Mouse (Mus musculus) ovary, postnatal 14 days (tissue): ENCODE measurements around the gene Ucp3.
A peak's percentile ranks its signal among the peaks of the same experiment; 100 is the strongest.

ENCODE experiments used
- DNase-seq: peaks from one replicate; pipeline ENCODE4 v3.0.0; 2022; ENCODE audit warnings: low spot score

Gene Ucp3

DNA sequence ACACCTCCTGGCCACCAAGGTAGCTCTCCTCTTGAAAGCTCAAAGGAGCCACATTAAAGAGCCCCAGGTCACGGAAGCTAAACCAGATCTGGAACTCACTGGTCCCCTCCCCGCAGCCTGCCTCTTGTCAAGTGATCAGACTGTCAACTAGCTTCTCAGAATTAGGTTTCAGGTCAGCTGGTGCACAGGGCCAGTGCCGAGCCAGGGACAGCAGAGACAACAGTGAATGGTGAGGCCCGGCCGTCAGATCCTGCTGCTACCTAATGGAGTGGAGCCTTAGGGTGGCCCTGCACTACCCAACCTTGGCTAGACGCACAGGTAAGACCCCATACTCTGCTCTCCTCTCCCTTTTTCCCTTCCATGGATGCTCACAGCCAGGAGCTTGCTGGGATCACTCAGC, at the start of gene Ucp3:
Gene Ucp3 (plus strand): TSS at position 214 of the 400 bp plus-strand sequence.
- no peak for DNase-seq

- DNase-seq = no peak
Measured at GRCm38 (mm10) chr7:100425795-100426194, 47.0 kb upstream of the Ucp3 start.

DNA sequence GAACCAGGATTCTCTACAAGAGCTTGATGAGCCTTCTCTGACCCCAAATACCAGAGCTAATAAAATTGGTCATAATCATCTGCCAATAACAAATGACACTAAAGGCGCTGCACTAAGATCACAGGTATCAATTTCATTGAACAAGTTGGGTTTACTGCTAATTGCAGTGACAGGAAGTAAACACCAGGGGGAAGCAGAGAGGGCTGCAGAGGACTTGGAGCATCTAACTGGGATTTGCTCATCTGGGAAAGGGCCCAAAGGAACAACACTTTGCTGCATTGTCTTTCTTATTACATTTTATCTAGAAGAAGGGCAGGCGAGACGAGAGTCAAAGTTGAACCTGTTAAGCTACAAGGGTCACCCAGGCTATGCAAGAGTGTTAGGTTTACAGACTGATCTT, 43.7 kb upstream of the Ucp3 start:
- DNase-seq = peak; percentile 46

DNA sequence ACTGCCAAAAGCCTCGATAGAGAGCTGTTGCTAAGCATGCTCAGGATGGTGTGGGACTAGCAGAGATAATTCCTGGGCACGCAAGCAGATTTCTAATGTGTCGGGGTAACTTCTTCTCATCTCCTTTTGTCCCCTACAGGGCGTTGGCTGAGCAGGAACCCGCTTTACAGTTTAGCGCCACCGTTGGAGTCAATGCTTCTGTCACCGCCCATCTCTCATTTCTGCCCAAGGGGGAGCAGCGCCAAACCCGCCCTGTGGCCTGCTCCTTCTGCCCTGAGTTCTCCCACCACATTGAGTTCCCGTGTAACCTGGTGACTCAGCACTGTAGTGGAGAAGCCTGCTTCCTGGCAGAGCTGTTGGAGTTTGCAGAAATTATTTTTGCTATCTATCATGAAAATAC, 42.9 kb upstream of the Ucp3 start:
- no peak for DNase-seq

DNA sequence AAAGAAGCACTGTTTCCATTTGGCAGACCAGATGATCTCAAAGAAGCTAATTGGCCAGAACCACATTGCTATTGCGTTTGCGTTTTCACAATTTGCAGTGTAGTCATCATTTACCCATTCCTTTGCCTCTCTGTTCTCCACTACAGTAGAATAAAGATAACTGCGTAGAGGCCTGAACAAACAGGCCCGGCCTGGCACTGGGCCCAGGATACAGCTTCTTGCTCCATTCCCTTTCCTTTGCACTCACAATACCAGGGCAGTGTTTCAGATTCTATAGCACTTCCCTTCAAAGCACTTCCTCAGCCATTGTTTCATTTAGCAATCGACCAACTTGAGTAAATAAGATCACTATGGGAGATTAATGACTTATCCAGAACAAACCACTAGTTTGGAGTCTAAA, 41.7 kb upstream of the Ucp3 start:
- no peak for DNase-seq

GRCm38 (mm10) chr7:100433295-100433694, 39.5 kb upstream of the Ucp3 start:
- no peak for DNase-seq

DNA sequence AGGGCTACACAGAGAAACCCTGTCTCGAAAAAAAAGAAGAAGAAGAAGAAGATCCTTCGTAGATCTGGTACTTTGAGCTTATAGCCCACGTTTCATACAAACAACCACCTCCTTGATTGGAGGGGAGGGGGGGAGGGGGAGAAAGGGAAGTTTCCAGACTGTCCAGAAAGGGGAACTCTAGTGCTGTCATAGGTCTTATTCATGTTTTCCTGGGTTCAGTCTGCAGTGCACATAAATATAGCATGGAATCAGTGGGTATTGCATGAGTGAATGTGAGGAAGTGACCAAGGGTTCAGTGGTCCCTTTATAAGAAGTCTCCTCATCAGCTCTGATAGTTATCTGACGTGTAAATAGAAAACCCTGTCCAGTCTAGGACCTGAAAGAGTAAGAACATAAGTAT, 29.1 kb upstream of the Ucp3 start:
- DNase-seq = no peak

GRCm38 (mm10) chr7:100446271-100446670, 26.5 kb upstream of the Ucp3 start:
- no peak for DNase-seq

DNA sequence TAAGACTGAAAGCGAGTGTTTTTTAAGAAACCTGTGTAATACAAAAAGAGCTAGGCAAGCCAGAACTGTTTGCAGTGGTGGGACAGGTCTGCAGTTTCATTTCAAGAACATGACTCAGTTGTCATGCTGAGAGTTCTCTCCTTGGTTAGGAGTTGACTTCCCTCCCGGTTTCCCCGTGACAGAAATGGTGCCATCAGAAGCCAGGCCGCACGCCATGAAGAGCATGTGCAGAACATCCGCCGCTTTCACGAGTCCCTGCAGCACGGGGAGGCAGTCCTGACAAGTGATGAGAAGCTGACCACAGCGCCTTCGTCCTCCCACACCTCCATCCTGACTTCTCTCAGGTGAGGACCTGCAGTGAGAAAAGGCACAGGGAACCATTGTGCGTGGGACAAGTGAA, 24.3 kb upstream of the Ucp3 start:
- no peak for DNase-seq

GRCm38 (mm10) chr7:100448985-100449384, 23.8 kb upstream of the Ucp3 start:
- no peak for DNase-seq

GRCm38 (mm10) chr7:100458153-100458552, 14.6 kb upstream of the Ucp3 start:
- DNase-seq = no peak

GRCm38 (mm10) chr7:100459862-100460261, 12.9 kb upstream of the Ucp3 start:
- no peak for DNase-seq

- no peak for DNase-seq
Measured at GRCm38 (mm10) chr7:100461621-100462151, 11.1 kb upstream of the Ucp3 start.

DNA sequence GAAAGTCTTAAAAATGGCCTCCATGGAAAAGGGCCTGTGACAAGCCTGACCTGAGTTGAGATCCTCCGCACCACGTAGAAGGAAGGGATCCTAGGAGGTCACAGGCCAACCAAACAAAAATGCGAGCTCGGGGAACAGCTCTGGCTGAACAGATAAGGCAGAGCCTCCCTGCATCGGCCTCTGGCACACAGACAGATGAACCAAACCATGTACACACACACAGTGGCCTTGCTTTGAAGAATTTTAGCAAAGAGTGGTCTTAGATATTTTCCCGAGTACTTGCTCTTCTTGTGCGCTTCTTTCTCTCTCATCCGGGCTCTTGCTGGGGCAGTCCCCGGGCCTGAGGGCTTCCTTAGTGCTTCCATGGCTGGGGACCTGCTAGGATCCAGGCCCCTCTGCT, 9.6 kb upstream of the Ucp3 start:
- no peak for DNase-seq

DNA sequence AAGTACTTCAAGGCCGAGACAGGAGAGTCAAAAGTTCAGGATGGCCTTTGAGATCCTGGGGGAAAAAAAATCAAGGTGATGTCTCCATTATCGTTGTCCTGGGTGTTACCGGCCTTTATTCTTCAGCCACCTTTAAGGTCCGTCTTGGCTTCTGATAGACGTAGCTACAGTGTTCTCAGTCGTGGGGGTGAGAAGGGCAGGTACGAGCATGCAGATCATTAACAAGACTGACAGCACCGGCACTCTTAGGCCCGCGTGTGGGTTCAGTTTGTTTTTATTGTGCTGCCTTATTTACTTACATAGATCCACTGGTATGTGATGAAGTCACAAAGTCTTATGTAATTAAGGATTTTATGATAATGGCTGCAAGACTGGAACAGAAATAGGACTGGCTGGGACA, 9.0 kb upstream of the Ucp3 start:
- no peak for DNase-seq

- no peak for DNase-seq
Measured at GRCm38 (mm10) chr7:100464248-100464647, 8.5 kb upstream of the Ucp3 start.

DNA sequence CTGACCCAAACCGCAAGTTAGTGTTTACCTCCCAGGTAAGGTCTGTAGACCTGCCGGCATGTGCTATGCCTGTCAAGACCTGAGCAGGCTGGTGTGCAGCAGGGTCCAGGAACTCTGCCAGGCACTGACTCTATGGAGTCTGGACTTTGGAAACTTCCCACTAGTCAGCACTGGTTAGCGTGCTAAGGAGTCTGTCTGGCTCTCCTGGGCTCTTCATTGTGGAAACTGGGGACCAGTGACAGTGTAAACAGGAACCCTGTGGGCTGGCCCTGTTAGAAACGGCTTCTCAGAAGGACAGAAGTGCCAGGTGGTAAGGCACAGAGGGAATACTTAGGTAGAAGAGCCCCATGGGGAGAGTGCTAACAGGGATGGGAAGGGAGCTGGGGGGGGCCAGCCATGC, 7.5 kb upstream of the Ucp3 start:
- no peak for DNase-seq

DNA sequence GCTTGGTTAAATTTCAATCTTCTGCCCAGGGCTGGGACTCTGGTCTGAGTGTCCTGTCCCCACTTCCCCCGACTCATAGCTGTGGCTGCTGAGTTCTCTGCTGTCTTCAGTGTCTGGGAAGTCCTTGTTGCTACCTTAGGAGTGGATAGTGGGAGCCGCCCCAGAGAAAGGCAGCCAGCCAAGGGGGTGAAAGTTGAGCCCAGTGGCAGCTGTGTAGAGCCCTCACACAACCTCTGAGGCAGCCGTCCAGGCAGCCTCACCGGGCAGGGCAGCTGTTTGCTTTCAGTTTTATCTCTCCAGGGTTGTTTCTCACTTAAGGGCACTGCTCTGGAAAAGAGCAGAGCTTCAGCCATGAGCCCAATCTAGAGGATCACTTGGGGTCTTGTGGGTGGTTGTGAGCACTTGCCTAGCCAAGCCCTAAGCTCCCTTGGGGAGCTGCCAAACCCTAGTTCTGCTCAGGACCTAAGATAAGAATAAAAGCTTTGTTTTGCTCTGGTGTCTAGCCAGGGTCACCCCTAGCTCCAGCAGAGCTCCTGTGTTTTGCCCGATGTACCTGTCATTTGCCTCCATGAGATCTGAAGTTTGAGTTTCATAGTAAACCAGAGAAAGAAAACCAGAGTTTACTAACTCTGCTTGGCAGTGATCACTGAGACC, 7.0 kb upstream of the Ucp3 start:
- DNase-seq = peak; percentile 84

DNA sequence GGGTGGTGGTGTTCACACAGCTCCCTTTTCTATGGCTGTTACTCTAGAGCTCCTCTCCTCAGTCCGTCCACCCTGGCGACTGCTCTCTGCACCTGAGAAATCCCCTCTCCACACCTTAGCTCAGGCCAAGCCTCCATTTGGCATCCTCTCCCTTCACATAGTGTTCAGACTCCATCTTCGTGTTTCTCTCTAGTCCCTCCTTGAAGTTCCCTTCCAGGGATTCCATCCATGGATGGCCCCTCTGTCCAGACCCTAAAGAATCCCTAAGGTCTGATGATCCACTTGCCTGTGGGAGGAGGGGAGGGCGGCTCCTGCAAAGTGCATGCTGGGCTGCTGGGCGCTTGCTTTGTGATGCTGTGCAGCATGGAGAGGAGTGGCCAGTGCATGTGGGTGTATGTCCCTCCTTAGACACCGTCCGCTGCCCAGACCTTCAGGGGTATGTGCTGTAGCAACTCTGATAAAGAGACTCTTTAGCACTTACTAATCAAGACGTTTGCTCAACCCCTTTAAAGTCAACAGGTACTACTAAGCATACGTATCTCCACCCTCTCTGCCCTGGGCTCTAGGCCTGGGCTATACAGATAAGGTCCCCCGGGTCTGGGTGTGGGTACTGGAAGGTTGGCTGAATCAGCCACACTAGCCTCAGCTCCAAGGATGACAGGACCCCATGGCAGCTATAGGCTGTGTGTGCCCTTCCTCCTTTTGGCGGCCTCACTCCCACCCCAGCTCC, 5.8 kb upstream of the Ucp3 start:
- no peak for DNase-seq

- no peak for DNase-seq
Measured at GRCm38 (mm10) chr7:100468761-100469160, 4.0 kb upstream of the Ucp3 start.

GRCm38 (mm10) chr7:100469502-100469901, 3.3 kb upstream of the Ucp3 start:
- DNase-seq = no peak

DNA sequence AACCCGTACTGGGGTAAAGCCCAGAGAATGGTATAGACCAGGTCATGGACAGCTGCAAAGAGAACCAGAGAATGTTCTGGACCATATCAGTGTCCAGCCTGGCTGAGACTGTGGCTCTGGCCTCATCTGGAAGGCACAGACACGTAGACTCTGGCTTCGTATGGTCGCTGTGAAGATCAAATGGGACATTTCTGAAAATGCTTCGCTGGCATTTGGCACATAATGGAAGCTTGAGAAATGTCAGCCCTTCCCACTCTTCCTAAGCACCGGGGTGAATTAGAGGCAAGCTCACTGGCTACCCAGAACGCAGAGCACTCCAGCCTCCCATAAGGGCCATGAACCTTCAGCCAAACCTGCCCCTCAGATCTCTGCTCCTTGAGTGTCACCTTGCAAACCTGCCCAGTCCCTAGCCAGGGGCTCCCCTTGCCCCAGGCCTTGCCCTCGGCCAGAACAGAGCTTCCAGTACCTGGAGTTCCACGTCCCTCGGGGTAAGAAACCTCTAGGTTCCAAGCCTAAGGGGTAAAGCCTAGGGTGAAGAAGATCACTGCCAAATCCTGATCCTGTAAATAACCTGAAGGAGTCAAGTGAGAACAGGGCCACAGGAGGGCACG, 1.9 kb upstream of the Ucp3 start:
- no peak for DNase-seq

GRCm38 (mm10) chr7:100471407-100471797, 1.4 kb upstream of the Ucp3 start:
- no peak for DNase-seq
